11 mouse cellular contexts compared by ENCODE assay signal in genomic region chr2:158175433-158175832, GRCm38 (mm10). TPM values are rescaled to one million over a fixed set of nuclear protein-coding genes. Genes with fewer than 3 reads are reported as not detected.
DNase-seq lines count a peak whose midpoint lies in the region; ATAC-seq and TF ChIP-seq lines count a peak whose summit lies in the region.
"Had no signal": no experiment of that assay in that cellular context is flagged by ENCODE, and none has a peak within 500 bp of the region (broad histone marks: within the 10 kb centered on the region; RNA-seq: fewer than 3 reads in every experiment).

No protein-coding gene starts in this region.

- H3K27me3 ChIP-seq in heart, embryonic 13.5 days (replicated peaks): no peaks in the 10 kb centered on the region
- H3K27me3 ChIP-seq in G1E (ENCODE audit: insufficient read depth, low read length): peaks cover 37% of the 10 kb centered on the region
- H3K27me3 ChIP-seq in liver, embryonic 11.5 days (replicated peaks; ENCODE audit: control insufficient read depth, insufficient read depth, low read length): peaks cover 13% of the 10 kb centered on the region
- H3K27me3 ChIP-seq: forebrain, embryonic 12.5 days had no signal

- no peak overlapping the region for H3K4me3 ChIP-seq in heart, embryonic 13.5 days
- H3K4me3 ChIP-seq in G1E (ENCODE audit: low read depth, low read length): no peak overlapping the region
- no peak overlapping the region for H3K4me3 ChIP-seq in liver, embryonic 11.5 days (ENCODE audit: low read depth, low read length)
- H3K4me3 ChIP-seq: forebrain, embryonic 12.5 days had no signal

- H3K4me1 ChIP-seq in heart, embryonic 13.5 days: peaks cover 43% of the 10 kb centered on the region
- H3K4me1 ChIP-seq in G1E (ENCODE audit: insufficient read depth, low read depth, low read length): peaks cover 10% of the 10 kb centered on the region
- H3K4me1 ChIP-seq in liver, embryonic 11.5 days (replicated peaks; ENCODE audit: control insufficient read depth, insufficient read depth, low read length): peaks cover 17% of the 10 kb centered on the region

- ATAC-seq in heart, embryonic 13.5 days (ENCODE audit: extremely low read depth, insufficient number of reproducible peaks, low FRiP score, low TSS enrichment): no peak
- ATAC-seq in G1E (ENCODE audit: extremely low read depth, insufficient number of reproducible peaks, low FRiP score, poor library complexity, severe bottlenecking): peak; percentile 66
- peak; percentile 41 for ATAC-seq in liver, embryonic 11.5 days (replicated peaks; ENCODE audit: low FRiP score)
- no peak for ATAC-seq in cerebellum, adult (ENCODE audit: insufficient number of reproducible peaks, low FRiP score, low TSS enrichment)
- ATAC-seq: midbrain, embryonic 16.5 days had no signal

- DNase-seq in heart, postnatal 14 days: no peak
- no peak for DNase-seq in G1E (ENCODE audit: low spot score)
- DNase-seq in liver, embryonic 11.5 days (ENCODE audit: low spot score): no peak
- peak; percentile 80 to 92 for DNase-seq in monocyte, adult 2 months (ENCODE audit: low read depth in 1 of 2, low spot score in 2 of 2)
- no peak for DNase-seq in right cerebral cortex, postnatal 10 days (ENCODE audit: low spot score in 2 of 2)
- DNase-seq in kidney, adult 18-20 months: no peak
- DNase-seq: gastrocnemius, postnatal 36 days had no signal

- intact Hi-C loops in heart, postnatal 14 days (cut with DNase I): no loop called here

- H3K27ac ChIP-seq in heart, embryonic 13.5 days (replicated peaks): peak overlapping the region; percentile 42
- peak overlapping the region; percentile 60 for H3K27ac ChIP-seq in liver, embryonic 11.5 days (ENCODE audit: low read depth, low read length)
- H3K27ac ChIP-seq: forebrain, embryonic 12.5 days had no signal

- 0 out of 2 replicates have a peak, but pooled peaks cover 5% of the 10 kb centered on the region for H3K9me3 ChIP-seq in heart, embryonic 13.5 days
- no peaks in the 10 kb centered on the region for H3K9me3 ChIP-seq in G1E (replicated peaks)
- no peaks in the 10 kb centered on the region for H3K9me3 ChIP-seq in liver, embryonic 11.5 days (ENCODE audit: control insufficient read depth, low read length)
- H3K9me3 ChIP-seq: forebrain, embryonic 12.5 days had no signal

- H3K4me2 ChIP-seq in heart, embryonic 13.5 days: no peak overlapping the region
- H3K4me2 ChIP-seq in liver, embryonic 11.5 days: peak overlapping the region; percentile 23; the same call in 1 of the 2 replicates
- H3K4me2 ChIP-seq: forebrain, embryonic 12.5 days had no signal

- WGBS in heart, embryonic 13.5 days: 28% methylated on average over 3 of the region's 3 CpGs
- WGBS in liver, embryonic 11.5 days: 8% methylated on average over 3 of the region's 3 CpGs

- H3K36me3 ChIP-seq in heart, embryonic 13.5 days: no peaks in the 10 kb centered on the region
- H3K36me3 ChIP-seq in G1E (replicated peaks): no peaks in the 10 kb centered on the region
- no peaks in the 10 kb centered on the region for H3K36me3 ChIP-seq in liver, embryonic 11.5 days (ENCODE audit: control insufficient read depth, insufficient read depth, low read length)
- H3K36me3 ChIP-seq: forebrain, embryonic 12.5 days had no signal

- TF ChIP-seq CTCF in G1E (IDR thresholded peaks at IDR 0.05; ENCODE audit: low read depth, low read length): no peak

- H3K9ac ChIP-seq in heart, embryonic 13.5 days: no peak overlapping the region
- H3K9ac ChIP-seq in liver, embryonic 11.5 days (ENCODE audit: low read depth, low read length): no peak overlapping the region
- H3K9ac ChIP-seq: forebrain, embryonic 12.5 days had no signal

RNA-seq across cellular contexts. Expression of gene Tgm2, which starts 29.2 kb away (rescaled TPM):
- polyA plus RNA-seq in heart, embryonic 13.5 days (2015; fragmentation: Nextera tagmentation; extraction: Ambion mirVana): 218 and 237 TPM in 2 replicates
- total RNA-seq in heart, postnatal 14 days (2021): 100 to 1,000 TPM; 181 to 209 TPM
- 17.2 and 18.7 TPM in 2 replicates for total RNA-seq in G1E (2014; fragmentation: Nextera tagmentation)
- total RNA-seq in G1E (2017): 23.0 and 23.5 TPM in 2 replicates
- 29.8 and 37.0 TPM in 2 replicates for polyA plus RNA-seq in G1E (2012)
- polyA plus RNA-seq in liver, embryonic 11.5 days (2014; fragmentation: Nextera tagmentation; extraction: Ambion mirVana): 49.5 and 49.7 TPM in 2 replicates

RNA-seq across cellular contexts. Expression of gene D630003M21Rik, which starts 53.6 kb away (rescaled TPM):
- polyA plus RNA-seq in heart, embryonic 13.5 days (2015; fragmentation: Nextera tagmentation; extraction: Ambion mirVana): 2.2 and 2.7 TPM in 2 replicates
- total RNA-seq in heart, postnatal 14 days (2021): 1 to 10 TPM; 7.0 to 7.4 TPM
- not detected in 2 replicates for total RNA-seq in G1E (2014; fragmentation: Nextera tagmentation)
- under 0.01 TPM in 1 of 2 replicates, not detected in the other for total RNA-seq in G1E (2017)
- not detected in 2 replicates for polyA plus RNA-seq in G1E (2012)
- 0.53 and 0.81 TPM in 2 replicates for polyA plus RNA-seq in liver, embryonic 11.5 days (2014; fragmentation: Nextera tagmentation; extraction: Ambion mirVana)

Comparison
In these comparisons a context has a peak if more than half of its experiments do, and no peak if none do; other contexts are left out.
1. ATAC-seq: peak in G1E (single experiment) and liver, embryonic 11.5 days (single experiment); none in heart, embryonic 13.5 days (single experiment) and cerebellum, adult (single experiment).
2. DNase-seq: peak in monocyte, adult 2 months (2 of 2); none in heart, postnatal 14 days (0 of 2), G1E (single experiment), liver, embryonic 11.5 days (single experiment), right cerebral cortex, postnatal 10 days (0 of 2) and kidney, adult 18-20 months (single experiment).